Mouse (Mus musculus) cortical plate, adult 2 months (tissue): ENCODE measurements around the gene Gpr137c.

Source experiments
- CTCF ChIP-seq: fragments of 200-500 bp; IDR thresholded peaks from 2 replicates; pipeline ENCODE4 v1.5.1; 2011; ENCODE audit warnings: mild to moderate bottlenecking, control low read depth, low read length; ENCODE audit not compliant: insufficient read depth; ENCODE audit errors: extremely low read depth
- POLR2A ChIP-seq: fragments of 200-500 bp; IDR thresholded peaks from 2 replicates; pipeline ENCODE4 v1.6.1; 2011; ENCODE audit warnings: mild to moderate bottlenecking, low read length, control low read depth; ENCODE audit not compliant: insufficient read depth; ENCODE audit errors: extremely low read depth

GRCm38 (mm10) chr14:45321067-45321466 is 101.5 kb downstream of the Gpr137c start:
- no peak for TF ChIP-seq CTCF
- no peak for TF ChIP-seq POLR2A
